Mouse (Mus musculus) kidney, postnatal 0 days (tissue): ENCODE results near the gene Map2k4. TPM values are rescaled to one million over a fixed set of nuclear protein-coding genes. Genes with fewer than 3 reads are reported as not detected.

Source experiments
- ATAC-seq: fragments of 200-750 bp; cut with Nextera tagmentation; replicated peaks from 2 replicates; pipeline ENCODE4 v1.8.0; 2017; ENCODE audit warnings: low read depth, moderate number of reproducible peaks, moderate TSS enrichment, moderate library complexity; ENCODE audit not compliant: low FRiP score
- DNase-seq: peaks from one replicate; pipeline ENCODE4 v3.0.0-alpha.2; 2016; ENCODE audit warnings: low spot score
- H3K27ac ChIP-seq: fragments of 300-500 bp; sonication (generic); 2 replicates; pipeline ENCODE4 v1.5.1; 2014; ENCODE audit warnings: mild to moderate bottlenecking
- H3K27me3 ChIP-seq: fragments of 300-500 bp; sonication (generic); 2 replicates; pipeline ENCODE4 v1.6.1; 2014; ENCODE audit warnings: low read length, mixed read lengths; ENCODE audit not compliant: insufficient read depth
- H3K36me3 ChIP-seq: fragments of 300-500 bp; sonication (generic); 2 replicates; pipeline ENCODE4 v1.6.1; 2014; ENCODE audit warnings: low read length, mixed read lengths; ENCODE audit not compliant: insufficient read depth
- H3K4me1 ChIP-seq: fragments of 300-500 bp; sonication (generic); replicated peaks from 2 replicates; pipeline ENCODE4 v1.6.1; 2014; ENCODE audit warnings: antibody characterized with exemption, low read length, mixed read lengths; ENCODE audit not compliant: insufficient read depth
- H3K4me2 ChIP-seq: fragments of 300-500 bp; sonication (generic); 2 replicates; pipeline ENCODE4 v1.6.1; 2014; ENCODE audit warnings: mild to moderate bottlenecking, low read length, moderate library complexity, mixed read lengths
- H3K4me3 ChIP-seq: fragments of 300-500 bp; sonication (generic); replicated peaks from 2 replicates; pipeline ENCODE4 v1.5.1; 2014; ENCODE audit warnings: low read depth, low read length
- H3K9ac ChIP-seq: fragments of 300-500 bp; sonication (generic); 2 replicates; pipeline ENCODE4 v1.6.1; 2014; ENCODE audit warnings: low read depth, low read length
- H3K9me3 ChIP-seq: fragments of 300-500 bp; sonication (generic); replicated peaks from 2 replicates; pipeline ENCODE4 v1.6.1; 2016; ENCODE audit warnings: low read length, inconsistent platforms, mixed read lengths
- CTCF ChIP-seq: IDR thresholded peaks from 2 replicates; pipeline ENCODE4 v1.5.1; 2016; ENCODE audit warnings: antibody characterized with exemption, low read depth, mild to moderate bottlenecking, moderate library complexity
- WGBS: fragments of 180-500 bp; shearing (Covaris S2); extraction: QIAGEN DNeasy Blood & Tissue Kit; methylation state at CpG from one replicate; pipeline ENCODE4 v1.1.7; 2014; 5-methylcytosine and 5-hydroxymethylcytosine counted together
- polyA plus RNA-seq: library from polyadenylated mRNA; unstranded; fragments of >200 nt; fragmentation: Nextera tagmentation; extraction: Ambion mirVana; gene quantifications from 2 replicates; pipeline ENCODE4 v1.2.1, GENCODE M21; 2015

The Map2k4 gene
- polyA plus RNA-seq, 1 experiment from 2014 or later: 55.7 TPM

GRCm38 (mm10) chr11:65777810-65778209, 10.3 kb downstream of the Map2k4 start:
- ATAC-seq (no peak), DNase-seq (no peak)
- Histone ChIP-seq H3K4me3 (no peak overlapping the region), H3K27me3 (no peaks in the 10 kb centered on the region), H3K4me2 (no peak overlapping the region), H3K36me3 (0 out of 2 replicates have a peak, but pooled peaks cover 3% of the 10 kb centered on the region), H3K27ac (no peak overlapping the region), H3K9me3 (no peaks in the 10 kb centered on the region), H3K4me1 (0 out of 2 replicates have a peak, but pooled peaks cover 17% of the 10 kb centered on the region), H3K9ac (no peak overlapping the region)
- no peak for TF ChIP-seq CTCF
- WGBS: 48% methylated on average over 5 of the region's 5 CpGs

GRCm38 (mm10) chr11:65776906-65777611, 11.0 kb downstream of the Map2k4 start:
- DNase-seq (no peak), ATAC-seq (no peak)
- Histone ChIP-seq H3K27ac (no peak overlapping the region), H3K4me1 (0 out of 2 replicates have a peak, but pooled peaks cover 17% of the 10 kb centered on the region), H3K36me3 (0 out of 2 replicates have a peak, but pooled peaks cover 3% of the 10 kb centered on the region), H3K9ac (no peak overlapping the region), H3K4me3 (no peak overlapping the region), H3K27me3 (no peaks in the 10 kb centered on the region), H3K9me3 (no peaks in the 10 kb centered on the region), H3K4me2 (no peak overlapping the region)
- no peak for TF ChIP-seq CTCF
- WGBS: 58% methylated on average over 2 of the region's 2 CpGs

DNA sequence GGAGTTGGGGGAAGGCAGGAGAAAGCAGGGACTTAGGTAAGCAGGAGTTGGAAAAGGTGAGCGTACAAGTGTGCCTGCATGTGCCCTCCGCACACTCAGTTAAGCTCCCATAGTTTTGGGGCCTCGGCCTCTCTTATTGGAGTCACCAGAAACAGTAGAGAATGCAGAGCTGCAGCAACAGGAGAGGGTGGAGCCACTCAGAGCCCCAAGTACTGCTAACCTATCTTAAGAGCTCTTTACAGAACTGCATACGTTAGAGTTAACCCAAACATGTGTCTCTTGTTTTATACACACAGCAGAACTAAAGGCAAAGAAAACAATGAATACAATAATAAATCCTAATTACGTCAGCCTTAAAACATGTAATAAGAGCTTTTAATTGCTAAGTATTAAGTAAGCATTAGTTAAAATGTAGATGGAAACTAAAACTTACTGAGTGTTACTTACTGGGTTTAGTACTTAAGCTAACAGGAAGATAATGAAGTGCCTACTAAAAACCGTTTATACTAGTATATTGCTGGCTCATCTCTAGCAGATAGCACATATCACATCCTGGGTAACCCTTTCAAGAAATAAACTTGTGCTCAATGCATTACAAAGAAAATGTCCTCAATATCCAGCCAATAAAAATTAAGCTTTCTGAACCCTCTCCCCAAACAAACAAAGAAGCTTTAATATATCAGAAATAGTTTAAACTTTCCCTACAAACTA, 14.0 kb downstream of the Map2k4 start:
- no peak overlapping the region for H3K4me3 ChIP-seq
- no peak overlapping the region for H3K9ac ChIP-seq
- ATAC-seq (no peak), DNase-seq (no peak)
- H3K9me3 ChIP-seq: no peaks in the 10 kb centered on the region
- H3K27me3 ChIP-seq: no peaks in the 10 kb centered on the region
- H3K36me3 ChIP-seq: no peaks in the 10 kb centered on the region
- WGBS: 58% methylated on average over 6 of the region's 6 CpGs
- H3K4me1 ChIP-seq: 0 out of 2 replicates have a peak, but pooled peaks cover 10% of the 10 kb centered on the region
- H3K4me2 ChIP-seq: no peak overlapping the region
- no peak overlapping the region for H3K27ac ChIP-seq
- TF ChIP-seq CTCF: no peak

DNA sequence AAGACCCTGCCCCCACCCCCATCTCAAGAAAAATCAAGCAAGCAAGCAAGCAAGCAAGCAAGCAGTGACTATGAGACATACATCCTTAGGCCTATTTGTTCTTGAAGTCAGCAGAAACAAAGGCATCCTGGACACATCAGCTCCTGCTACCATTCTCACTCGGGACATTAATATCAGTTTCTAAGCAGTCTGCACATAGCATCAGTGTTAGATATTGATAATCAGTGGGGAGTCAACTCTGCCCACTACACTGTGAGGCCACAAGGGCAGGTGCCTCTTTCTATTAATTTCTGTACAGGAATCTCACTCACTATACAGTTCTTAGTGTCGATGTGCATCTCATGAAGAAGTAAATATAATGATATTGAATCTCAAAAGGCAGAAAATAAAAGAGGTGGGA, 14.6 kb downstream of the Map2k4 start:
- Histone ChIP-seq H3K27me3 (no peaks in the 10 kb centered on the region), H3K9me3 (no peaks in the 10 kb centered on the region), H3K4me2 (no peak overlapping the region), H3K36me3 (no peaks in the 10 kb centered on the region), H3K27ac (no peak overlapping the region), H3K4me3 (no peak overlapping the region), H3K4me1 (0 out of 2 replicates have a peak, but pooled peaks cover 8% of the 10 kb centered on the region), H3K9ac (no peak overlapping the region)
- no peak for ATAC-seq
- WGBS: 85% methylated on average over 2 of the region's 2 CpGs
- no peak for DNase-seq
- TF ChIP-seq CTCF: no peak

DNA sequence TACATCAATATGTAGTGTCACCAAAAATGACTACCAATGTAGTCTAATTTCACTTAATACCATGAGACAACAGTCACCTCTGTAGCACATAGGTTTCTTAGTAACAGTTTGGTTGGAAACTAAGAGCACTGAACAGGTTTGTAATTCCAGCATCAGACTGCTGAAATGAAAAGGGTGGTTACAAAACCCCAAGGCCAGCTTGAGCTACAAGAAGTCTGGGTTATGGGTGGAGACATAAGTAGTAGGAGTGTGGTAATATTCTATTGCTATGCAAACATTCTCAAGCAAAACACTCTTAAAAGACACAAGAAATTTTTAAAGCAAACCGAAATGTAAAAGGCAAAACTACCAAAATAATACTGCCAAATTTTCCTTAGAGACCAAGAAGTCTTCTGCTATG, 16.6 kb downstream of the Map2k4 start:
- no peak overlapping the region for H3K27ac ChIP-seq
- no peak overlapping the region for H3K9ac ChIP-seq
- no peaks in the 10 kb centered on the region for H3K9me3 ChIP-seq
- no peaks in the 10 kb centered on the region for H3K4me1 ChIP-seq
- H3K4me3 ChIP-seq: no peak overlapping the region
- no peak for ATAC-seq
- TF ChIP-seq CTCF: no peak
- DNase-seq: no peak
- H3K27me3 ChIP-seq: no peaks in the 10 kb centered on the region
- no peaks in the 10 kb centered on the region for H3K36me3 ChIP-seq
- 86% methylated on average over 1 of the region's 1 CpGs for WGBS
- H3K4me2 ChIP-seq: no peak overlapping the region

- H3K9me3 ChIP-seq: no peaks in the 10 kb centered on the region
- ATAC-seq (no peak), DNase-seq (no peak)
- WGBS: 76% methylated on average over 5 of the region's 5 CpGs
- no peak overlapping the region for H3K27ac ChIP-seq
- no peak overlapping the region for H3K9ac ChIP-seq
- H3K36me3 ChIP-seq: no peaks in the 10 kb centered on the region
- no peak overlapping the region for H3K4me2 ChIP-seq
- H3K27me3 ChIP-seq: no peaks in the 10 kb centered on the region
- H3K4me1 ChIP-seq: no peaks in the 10 kb centered on the region
- TF ChIP-seq CTCF: no peak
- no peak overlapping the region for H3K4me3 ChIP-seq
Measured at GRCm38 (mm10) chr11:65769990-65770389, 18.1 kb downstream of the Map2k4 start.
